Mouse (Mus musculus) cerebellum, adult 2 months (tissue): ENCODE data around the gene Psme4. TPM values are rescaled to one million over a fixed set of nuclear protein-coding genes. Genes with fewer than 3 reads are reported as not detected.

Source experiments
- DNase-seq, 2 experiments: peaks; one replicate each; pipeline ENCODE4 v3.0.0; 2021
- H3K27ac ChIP-seq: fragments of 200-500 bp; 2 replicates; pipeline ENCODE4 v1.5.1; 2012; ENCODE audit warnings: low read length, control low read depth, inconsistent platforms; ENCODE audit not compliant: insufficient read depth
- H3K27me3 ChIP-seq: fragments of 200-500 bp; 2 replicates; pipeline ENCODE4 v1.6.1; 2012; ENCODE audit warnings: inconsistent platforms, mild to moderate bottlenecking, low read length, moderate library complexity; ENCODE audit not compliant: control insufficient read depth, insufficient read depth
- H3K4me1 ChIP-seq: fragments of 200-500 bp; 2 replicates; pipeline ENCODE4 v1.6.1; 2011; ENCODE audit warnings: low read length; ENCODE audit not compliant: control insufficient read depth, insufficient read depth
- H3K4me3 ChIP-seq: fragments of 200-500 bp; replicated peaks from 2 replicates; pipeline ENCODE3; 2011; ENCODE audit warnings: mild to moderate bottlenecking, low read depth, low read length, control low read depth; ENCODE audit not compliant: insufficient read depth
- CTCF ChIP-seq: fragments of 200-500 bp; IDR thresholded peaks from 2 replicates; pipeline ENCODE4 v1.5.1; 2011; ENCODE audit warnings: low read depth, mild to moderate bottlenecking, control low read depth, low read length, moderate library complexity, borderline replicate concordance; ENCODE audit not compliant: insufficient read depth
- POLR2A ChIP-seq: fragments of 200-500 bp; IDR thresholded peaks from 2 replicates; pipeline ENCODE4 v1.6.1; 2011; ENCODE audit warnings: low read length, control low read depth, borderline replicate concordance; ENCODE audit not compliant: insufficient read depth
- WGBS: fragments of 180-500 bp; shearing (Covaris S2); methylation state at CpG from one replicate; pipeline ENCODE4 v1.1.7; 2018; 5-methylcytosine and 5-hydroxymethylcytosine counted together
- polyA plus RNA-seq: library from polyadenylated mRNA; depleted of rRNA; stranded (reverse); fragments of >200 nt; gene quantifications from 2 replicates; pipeline ENCODE4 v1.2.3, GENCODE M21; 2012

Psme4 gene
- polyA plus RNA-seq, 1 experiment: 29.5 TPM

GRCm38 (mm10) chr11:30793753-30794152, 22.2 kb downstream of the Psme4 start:
- DNase-seq: no peak
- TF ChIP-seq CTCF (no peak), POLR2A (no peak)
- H3K27ac ChIP-seq: no peak overlapping the region
- H3K4me1 ChIP-seq: peaks cover 4% of the 10 kb centered on the region; the same call in 1 of the 2 replicates
- H3K27me3 ChIP-seq: no peaks in the 10 kb centered on the region
- H3K4me3 ChIP-seq: no peak overlapping the region
- 100% methylated on average over 1 of the region's 1 CpGs for WGBS

DNA sequence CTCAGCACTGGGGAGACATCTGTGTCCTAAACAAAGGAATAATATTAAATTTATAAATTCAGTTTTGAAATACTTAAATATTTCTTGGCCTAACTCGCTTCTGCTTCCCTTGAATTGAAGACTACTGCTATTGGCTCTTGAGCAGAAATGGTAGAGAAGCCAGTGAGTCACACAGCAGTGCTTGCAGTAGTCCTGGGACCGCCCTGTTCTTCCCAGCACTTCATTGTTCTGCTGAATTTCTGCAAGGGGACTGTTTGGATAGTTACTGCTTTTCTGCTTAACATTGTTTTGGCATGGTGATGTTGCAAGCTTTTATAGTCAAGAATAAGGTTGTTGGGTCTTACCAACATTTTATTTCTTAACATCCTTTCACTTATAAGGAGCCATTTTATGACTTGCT, 25.7 kb downstream of the Psme4 start:
- 88% methylated on average over 2 of the region's 2 CpGs for WGBS
- H3K27ac ChIP-seq: no peak overlapping the region
- no peaks in the 10 kb centered on the region for H3K27me3 ChIP-seq
- peaks cover 4% of the 10 kb centered on the region; the same call in 1 of the 2 replicates for H3K4me1 ChIP-seq
- TF ChIP-seq CTCF (no peak), POLR2A (no peak)
- DNase-seq: no peak
- no peak overlapping the region for H3K4me3 ChIP-seq

DNA sequence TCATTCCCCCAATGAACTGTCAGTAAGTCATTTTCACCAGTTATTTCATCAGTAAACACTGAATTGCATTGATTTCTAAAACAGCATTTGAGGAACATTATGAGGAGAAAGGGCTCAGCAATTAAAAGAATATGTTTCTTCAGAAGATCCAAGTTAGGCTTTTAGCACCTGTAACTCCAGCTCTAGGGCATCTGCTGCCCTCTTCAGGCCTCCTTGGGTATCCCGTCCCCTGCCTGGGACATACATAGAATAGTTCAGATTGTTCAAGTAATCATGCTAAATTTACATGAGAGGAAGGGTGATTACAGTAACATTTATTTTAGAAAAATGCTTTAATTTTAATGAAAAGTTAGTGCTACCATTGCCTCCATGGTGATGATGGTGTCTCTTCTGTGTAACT, 28.0 kb downstream of the Psme4 start:
- Histone ChIP-seq H3K4me3 (no peak overlapping the region), H3K27ac (no peak overlapping the region), H3K27me3 (no peaks in the 10 kb centered on the region), H3K4me1 (peaks cover 4% of the 10 kb centered on the region; the same call in 1 of the 2 replicates)
- peak in 1 of 2 experiments; percentile 21 for DNase-seq
- no peak for TF ChIP-seq POLR2A
- peak; percentile 73 for TF ChIP-seq CTCF
- WGBS: 93% methylated on average over 1 of the region's 1 CpGs

DNA sequence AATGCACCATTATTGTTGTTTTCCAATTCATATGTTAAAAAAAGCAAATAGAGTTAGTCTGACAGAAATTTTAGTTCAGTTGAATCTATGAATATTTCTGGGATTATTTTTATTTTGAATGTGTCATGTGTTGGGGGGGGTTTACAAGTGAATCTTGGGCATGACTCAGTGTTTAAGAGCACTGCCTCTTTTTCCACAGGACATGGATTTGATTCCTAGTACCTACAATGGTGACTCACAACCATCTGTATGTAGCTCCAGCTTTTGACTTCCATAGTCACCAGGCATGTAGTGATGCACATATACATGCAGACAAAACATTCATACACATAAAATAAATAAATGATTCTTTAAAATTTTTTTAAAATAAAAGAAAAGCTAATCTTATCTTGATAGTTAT, 28.6 kb downstream of the Psme4 start:
- TF ChIP-seq CTCF: no peak
- no peak for TF ChIP-seq POLR2A
- Histone ChIP-seq H3K4me1 (peaks cover 4% of the 10 kb centered on the region; the same call in 1 of the 2 replicates), H3K27ac (no peak overlapping the region), H3K27me3 (no peaks in the 10 kb centered on the region), H3K4me3 (no peak overlapping the region)
- no peak for DNase-seq

GRCm38 (mm10) chr11:30802421-30802820, 30.9 kb downstream of the Psme4 start:
- Histone ChIP-seq H3K27ac (no peak overlapping the region), H3K4me1 (no peaks in the 10 kb centered on the region), H3K27me3 (no peaks in the 10 kb centered on the region), H3K4me3 (no peak overlapping the region)
- DNase-seq: no peak
- 95% methylated on average over 1 of the region's 1 CpGs for WGBS
- TF ChIP-seq CTCF (no peak), POLR2A (no peak)

GRCm38 (mm10) chr11:30821116-30821515, 49.6 kb downstream of the Psme4 start:
- no peak for DNase-seq
- no peak overlapping the region for H3K4me3 ChIP-seq
- no peaks in the 10 kb centered on the region for H3K4me1 ChIP-seq
- TF ChIP-seq CTCF: no peak
- no peak for TF ChIP-seq POLR2A
- no peak overlapping the region for H3K27ac ChIP-seq
- H3K27me3 ChIP-seq: no peaks in the 10 kb centered on the region
- WGBS: 28% methylated on average over 5 of the region's 5 CpGs

DNA sequence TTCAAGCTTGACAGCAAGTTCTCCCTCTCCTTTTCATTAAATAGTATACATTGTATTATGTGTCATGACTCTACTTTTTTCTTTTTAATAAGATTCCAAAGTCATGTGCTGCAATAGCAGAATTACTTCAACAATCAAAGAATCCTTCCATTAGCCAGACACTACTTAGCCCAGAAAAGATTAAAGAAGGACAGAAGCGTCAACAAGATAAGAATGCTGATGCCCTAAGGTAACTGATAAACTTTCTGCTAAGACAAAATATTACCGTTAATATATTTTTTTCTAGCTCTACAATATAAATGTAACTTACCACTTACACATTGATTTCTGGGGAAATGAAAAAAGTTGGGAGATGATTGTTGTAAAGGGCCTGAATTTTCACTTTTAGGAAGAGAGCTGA, 67.3 kb downstream of the Psme4 start:
- no peak overlapping the region for H3K4me3 ChIP-seq
- no peaks in the 10 kb centered on the region for H3K4me1 ChIP-seq
- WGBS: 98% methylated on average over 2 of the region's 2 CpGs
- H3K27ac ChIP-seq: no peak overlapping the region
- no peaks in the 10 kb centered on the region for H3K27me3 ChIP-seq
- DNase-seq: no peak
- TF ChIP-seq POLR2A (no peak), CTCF (no peak)

DNA sequence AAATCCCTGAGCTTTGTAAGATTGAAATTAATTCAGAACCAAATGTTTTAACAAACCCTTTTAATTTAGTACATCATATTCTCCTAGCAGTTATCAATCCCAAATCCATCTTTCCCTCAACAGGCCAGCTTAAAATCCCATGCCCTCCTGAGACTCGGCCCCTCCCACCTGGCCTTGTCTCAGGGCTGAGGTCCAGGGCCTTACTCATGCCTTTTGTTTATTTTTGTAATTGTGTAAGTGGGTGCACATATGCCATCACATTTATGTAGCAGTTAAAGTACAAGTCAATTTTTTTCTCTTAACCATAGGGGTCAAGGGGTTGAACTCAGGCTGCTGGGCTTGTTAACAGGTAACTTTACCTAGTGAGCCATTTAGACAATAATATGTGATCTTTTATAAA, 72.8 kb downstream of the Psme4 start:
- Histone ChIP-seq H3K27me3 (no peaks in the 10 kb centered on the region), H3K27ac (no peak overlapping the region), H3K4me3 (no peak overlapping the region), H3K4me1 (no peaks in the 10 kb centered on the region)
- DNase-seq: peak in 1 of 2 experiments; percentile 28
- 39% methylated on average over 1 of the region's 1 CpGs for WGBS
- no peak for TF ChIP-seq POLR2A

DNA sequence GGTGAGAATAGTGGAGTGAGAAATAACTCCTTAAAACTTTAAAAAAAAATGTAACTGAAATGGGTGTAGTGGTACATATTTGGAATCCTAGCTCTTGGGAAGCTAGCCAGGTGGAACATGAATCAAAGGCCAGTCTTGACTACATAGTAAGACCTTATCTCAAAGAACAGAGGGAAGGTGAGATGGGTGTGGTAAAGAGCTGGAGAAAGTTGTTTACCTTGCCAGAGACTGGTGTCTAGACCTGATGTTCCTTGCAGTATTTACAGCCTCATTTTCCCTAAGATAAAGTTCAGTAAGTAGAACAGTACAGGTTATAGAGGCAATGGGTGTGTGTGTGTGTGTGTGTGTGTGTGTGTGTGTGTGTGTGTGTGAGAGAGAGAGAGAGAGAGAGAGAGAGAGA, 100.9 kb downstream of the Psme4 start:
- Histone ChIP-seq H3K27ac (no peak overlapping the region), H3K27me3 (no peaks in the 10 kb centered on the region), H3K4me1 (no peaks in the 10 kb centered on the region), H3K4me3 (no peak overlapping the region)
- no peak for DNase-seq
- TF ChIP-seq CTCF: no peak
- no peak for TF ChIP-seq POLR2A
